Mouse (Mus musculus) brain, embryonic 14.5 days (tissue): ENCODE results near the gene Ccna1.

Experiments
- CTCF ChIP-seq: fragments of 200-500 bp; IDR thresholded peaks from 2 replicates; pipeline ENCODE4 v1.5.1; 2012; ENCODE audit warnings: inconsistent platforms, mild to moderate bottlenecking, moderate library complexity, borderline replicate concordance; ENCODE audit not compliant: insufficient read depth, insufficient read length; ENCODE audit errors: extremely low read depth
- POLR2A ChIP-seq: fragments of 200-500 bp; IDR thresholded peaks from 2 replicates; pipeline ENCODE4 v1.6.1; 2012; ENCODE audit warnings: mild to moderate bottlenecking, inconsistent platforms, borderline replicate concordance; ENCODE audit not compliant: poor library complexity, insufficient read depth, insufficient read length, severe bottlenecking; ENCODE audit errors: extremely low read depth

- TF ChIP-seq CTCF = no peak
- TF ChIP-seq POLR2A = no peak
Observed at GRCm38 (mm10) chr3:55096655-55097005, 41.3 kb upstream of the Ccna1 start.
